Mouse (Mus musculus): ENCODE measurements around the gene Mul1. TPM values are rescaled to one million over a fixed set of nuclear protein-coding genes. Genes with fewer than 3 reads are reported as not detected.

Mul1 gene
- polyA plus RNA-seq, 2 experiments: 4.3 to 7.7 TPM

GRCm38 (mm10) chr4:138448872-138449615, 14.6 kb downstream of the Mul1 start:
- Histone ChIP-seq H3K27ac (no peak overlapping the region), H3K9ac (replicated peaks) (no peak overlapping the region), H3K4me3 (ENCODE audit: insufficient read depth in 1 of 2, low read depth in 2 of 2, low read length in 2 of 2) (no peak overlapping the region), H3K4me2 (ENCODE audit: low read depth) (no peak overlapping the region), H3K36me3 (replicated peaks; ENCODE audit: control insufficient read depth, insufficient read depth, low read depth) (no peaks in the 10 kb centered on the region), H3K27me3 (ENCODE audit: control insufficient read depth, insufficient read depth, low read length) (peaks cover 31% of the 10 kb centered on the region), H3K9me3 (ENCODE audit: control insufficient read depth, low read length) (no peaks in the 10 kb centered on the region), H3K4me1 (replicated peaks; ENCODE audit: control insufficient read depth in 2 of 2, insufficient read depth in 2 of 2, low read length in 1 of 2) (no peaks in the 10 kb centered on the region)
- WGBS (ENCODE audit: insufficient replicate concordance): 36% methylated on average over 7 of the region's 7 CpGs
- ATAC-seq (ENCODE audit: insufficient read depth) (no peak), DNase-seq (ENCODE audit: low read depth in 3 of 3, low spot score in 3 of 3) (no peak)
- TF ChIP-seq CTCF (IDR thresholded peaks at IDR 0.05; ENCODE audit: low read depth) (no peak), EP300 (IDR thresholded peaks at IDR 0.05; ENCODE audit: low read depth) (no peak)

- H3K9ac ChIP-seq (replicated peaks): no peak overlapping the region
- H3K36me3 ChIP-seq (replicated peaks; ENCODE audit: control insufficient read depth, insufficient read depth, low read depth): no peaks in the 10 kb centered on the region
- ATAC-seq (ENCODE audit: insufficient read depth) (no peak), DNase-seq (ENCODE audit: low read depth in 3 of 3, low spot score in 3 of 3) (no peak)
- TF ChIP-seq CTCF (IDR thresholded peaks at IDR 0.05; ENCODE audit: low read depth) (no peak), EP300 (IDR thresholded peaks at IDR 0.05; ENCODE audit: low read depth) (no peak)
- peaks cover 38% of the 10 kb centered on the region for H3K27me3 ChIP-seq (ENCODE audit: control insufficient read depth, insufficient read depth, low read length)
- no peak overlapping the region for H3K4me3 ChIP-seq (ENCODE audit: insufficient read depth in 1 of 2, low read depth in 2 of 2, low read length in 2 of 2)
- H3K9me3 ChIP-seq (ENCODE audit: control insufficient read depth, low read length): no peaks in the 10 kb centered on the region
- no peak overlapping the region for H3K4me2 ChIP-seq (ENCODE audit: low read depth)
- 42% methylated on average over 12 of the region's 12 CpGs for WGBS (ENCODE audit: insufficient replicate concordance)
- no peak overlapping the region for H3K27ac ChIP-seq
- H3K4me1 ChIP-seq (replicated peaks; ENCODE audit: control insufficient read depth in 2 of 2, insufficient read depth in 2 of 2, low read length in 1 of 2): no peaks in the 10 kb centered on the region
Measured at GRCm38 (mm10) chr4:138449636-138450314, 15.3 kb downstream of the Mul1 start.

- WGBS (ENCODE audit: insufficient replicate concordance): 24% methylated on average over 15 of the region's 15 CpGs
- Histone ChIP-seq H3K4me1 (replicated peaks; ENCODE audit: control insufficient read depth in 2 of 2, insufficient read depth in 2 of 2, low read length in 1 of 2) (no peaks in the 10 kb centered on the region), H3K4me3 (ENCODE audit: insufficient read depth in 1 of 2, low read depth in 2 of 2, low read length in 2 of 2) (no peak overlapping the region), H3K27ac (no peak overlapping the region), H3K27me3 (ENCODE audit: control insufficient read depth, insufficient read depth, low read length) (peaks cover 63% of the 10 kb centered on the region), H3K9ac (replicated peaks) (no peak overlapping the region), H3K4me2 (ENCODE audit: low read depth) (no peak overlapping the region), H3K9me3 (ENCODE audit: control insufficient read depth, low read length) (no peaks in the 10 kb centered on the region), H3K36me3 (replicated peaks; ENCODE audit: control insufficient read depth, insufficient read depth, low read depth) (no peaks in the 10 kb centered on the region)
- no peak for TF ChIP-seq CTCF (IDR thresholded peaks at IDR 0.05; ENCODE audit: low read depth)
- DNase-seq (ENCODE audit: low read depth in 3 of 3, low spot score in 3 of 3) (no peak), ATAC-seq (ENCODE audit: insufficient read depth) (no peak)
Measured at GRCm38 (mm10) chr4:138452306-138453096, 18.0 kb downstream of the Mul1 start.

GRCm38 (mm10) chr4:138453097-138453752, 18.8 kb downstream of the Mul1 start:
- no peak for ATAC-seq (ENCODE audit: insufficient read depth)
- H3K9ac ChIP-seq (replicated peaks): no peak overlapping the region

More at GRCm38 (mm10) chr4:138453097-138453752, 18.8 kb downstream of the Mul1 start:
- Histone ChIP-seq H3K9me3 (ENCODE audit: control insufficient read depth, low read length) (no peaks in the 10 kb centered on the region), H3K4me2 (ENCODE audit: low read depth) (peak overlapping the region; percentile 50), H3K27ac (no peak overlapping the region), H3K4me3 (ENCODE audit: insufficient read depth in 1 of 2, low read depth in 2 of 2, low read length in 2 of 2) (peak overlapping the region in 1 of 2 experiments; percentile 57; a peak in 2 of 4 replicates), H3K36me3 (replicated peaks; ENCODE audit: control insufficient read depth, insufficient read depth, low read depth) (no peaks in the 10 kb centered on the region), H3K27me3 (ENCODE audit: control insufficient read depth, insufficient read depth, low read length) (peaks cover 66% of the 10 kb centered on the region), H3K4me1 (replicated peaks; ENCODE audit: control insufficient read depth in 2 of 2, insufficient read depth in 2 of 2, low read length in 1 of 2) (0 out of 4 replicates have a peak, but pooled peaks cover 0 to under 1% of the 10 kb centered on the region in 2 experiments)
- 8% methylated on average over 19 of the region's 19 CpGs for WGBS (ENCODE audit: insufficient replicate concordance)
- no peak for DNase-seq (ENCODE audit: low read depth in 3 of 3, low spot score in 3 of 3)
- TF ChIP-seq CTCF (IDR thresholded peaks at IDR 0.05; ENCODE audit: low read depth): no peak
- no peak for TF ChIP-seq EP300 (IDR thresholded peaks at IDR 0.05; ENCODE audit: low read depth)

All from liver, embryonic 14.5 days (tissue).